Mouse (Mus musculus): ENCODE results near the gene Fam71a. TPM values are rescaled to one million over a fixed set of nuclear protein-coding genes. Genes with fewer than 3 reads are reported as not detected.
"Not testable (repeated sequence)": the region's sequence is repeated elsewhere in the genome, so short reads cannot be mapped to it uniquely, and the experiment has no call there.

Fam71a gene
- polyA plus RNA-seq, 1 experiment from 2014 or later: not detected

- no peak for ATAC-seq
- Histone ChIP-seq H3K27ac (ENCODE audit: low read length) (no peak overlapping the region), H3K36me3 (ENCODE audit: control insufficient read depth, insufficient read depth) (no peaks in the 10 kb centered on the region), H3K4me2 (ENCODE audit: low read length) (no peak overlapping the region), H3K4me3 (replicated peaks; ENCODE audit: low read length) (no peak overlapping the region), H3K9ac (replicated peaks; ENCODE audit: low read depth, low read length) (no peak overlapping the region), H3K27me3 (replicated peaks; ENCODE audit: control insufficient read depth, insufficient read depth, low read length) (no peaks in the 10 kb centered on the region), H3K9me3 (ENCODE audit: control insufficient read depth, low read length) (no peaks in the 10 kb centered on the region), H3K4me1 (replicated peaks; ENCODE audit: control insufficient read depth, insufficient read depth, low read length) (no peaks in the 10 kb centered on the region)
- 76% methylated on average over 2 of the region's 2 CpGs for WGBS
Measured at GRCm38 (mm10) chr1:191170444-191170843, 5.8 kb upstream of the Fam71a start.

GRCm38 (mm10) chr1:191166189-191166588 is 1.6 kb upstream of the Fam71a start:
- ATAC-seq: no peak
- Histone ChIP-seq H3K27me3 (replicated peaks; ENCODE audit: control insufficient read depth, insufficient read depth, low read length) (no peaks in the 10 kb centered on the region), H3K27ac (ENCODE audit: low read length) (no peak overlapping the region), H3K4me3 (replicated peaks; ENCODE audit: low read length) (no peak overlapping the region), H3K4me2 (ENCODE audit: low read length) (no peak overlapping the region), H3K9me3 (ENCODE audit: control insufficient read depth, low read length) (no peaks in the 10 kb centered on the region), H3K36me3 (ENCODE audit: control insufficient read depth, insufficient read depth) (no peaks in the 10 kb centered on the region), H3K9ac (replicated peaks; ENCODE audit: low read depth, low read length) (no peak overlapping the region), H3K4me1 (replicated peaks; ENCODE audit: control insufficient read depth, insufficient read depth, low read length) (no peaks in the 10 kb centered on the region)
- WGBS: 87% methylated on average over 4 of the region's 4 CpGs

- Histone ChIP-seq H3K9ac (replicated peaks; ENCODE audit: low read depth, low read length) (no peak overlapping the region), H3K36me3 (ENCODE audit: control insufficient read depth, insufficient read depth) (no peaks in the 10 kb centered on the region), H3K4me3 (replicated peaks; ENCODE audit: low read length) (no peak overlapping the region), H3K27ac (ENCODE audit: low read length) (no peak overlapping the region), H3K4me2 (ENCODE audit: low read length) (no peak overlapping the region), H3K4me1 (replicated peaks; ENCODE audit: control insufficient read depth, insufficient read depth, low read length) (no peaks in the 10 kb centered on the region), H3K9me3 (ENCODE audit: control insufficient read depth, low read length) (no peaks in the 10 kb centered on the region; the same call in 1 of the 2 replicates), H3K27me3 (replicated peaks; ENCODE audit: control insufficient read depth, insufficient read depth, low read length) (no peaks in the 10 kb centered on the region)
- ATAC-seq: no peak
- 72% methylated on average over 3 of the region's 3 CpGs for WGBS
Measured at GRCm38 (mm10) chr1:191154314-191154713, 10.3 kb downstream of the Fam71a start.

- no peaks in the 10 kb centered on the region for H3K4me1 ChIP-seq (replicated peaks; ENCODE audit: control insufficient read depth, insufficient read depth, low read length)
- no peak for ATAC-seq
- no peak overlapping the region for H3K27ac ChIP-seq (ENCODE audit: low read length)
- no peak overlapping the region for H3K9ac ChIP-seq (replicated peaks; ENCODE audit: low read depth, low read length)
- 10% methylated on average over 4 of the region's 4 CpGs for WGBS
- H3K36me3 ChIP-seq (ENCODE audit: control insufficient read depth, insufficient read depth): no peaks in the 10 kb centered on the region
- no peaks in the 10 kb centered on the region; the same call in 1 of the 2 replicates for H3K9me3 ChIP-seq (ENCODE audit: control insufficient read depth, low read length)
- no peaks in the 10 kb centered on the region for H3K27me3 ChIP-seq (replicated peaks; ENCODE audit: control insufficient read depth, insufficient read depth, low read length)
- H3K4me2 ChIP-seq (ENCODE audit: low read length): no peak overlapping the region
- no peak overlapping the region for H3K4me3 ChIP-seq (replicated peaks; ENCODE audit: low read length)
Measured at GRCm38 (mm10) chr1:191153052-191153451, 11.6 kb downstream of the Fam71a start.

- WGBS: 78% methylated on average over 8 of the region's 8 CpGs
Measured at GRCm38 (mm10) chr1:191150924-191151605, 13.6 kb downstream of the Fam71a start.

GRCm38 (mm10) chr1:191149489-191149888 is 15.1 kb downstream of the Fam71a start:
- not testable (repeated sequence) for H3K9me3 ChIP-seq (ENCODE audit: control insufficient read depth, low read length); H3K4me2 ChIP-seq (ENCODE audit: low read length); H3K4me1 ChIP-seq (replicated peaks; ENCODE audit: control insufficient read depth, insufficient read depth, low read length); H3K27ac ChIP-seq (ENCODE audit: low read length); H3K4me3 ChIP-seq (replicated peaks; ENCODE audit: low read length); H3K36me3 ChIP-seq (ENCODE audit: control insufficient read depth, insufficient read depth); H3K9ac ChIP-seq (replicated peaks; ENCODE audit: low read depth, low read length); H3K27me3 ChIP-seq (replicated peaks; ENCODE audit: control insufficient read depth, insufficient read depth, low read length); ATAC-seq
- whole genome bisulfite sequencing: 89% methylated on average over 5 of the region's 5 CpGs

More at GRCm38 (mm10) chr1:191150924-191151605, 13.6 kb downstream of the Fam71a start:
- Histone ChIP-seq H3K4me2 (ENCODE audit: low read length) (no peak overlapping the region), H3K4me1 (replicated peaks; ENCODE audit: control insufficient read depth, insufficient read depth, low read length) (no peaks in the 10 kb centered on the region), H3K27ac (ENCODE audit: low read length) (no peak overlapping the region), H3K27me3 (replicated peaks; ENCODE audit: control insufficient read depth, insufficient read depth, low read length) (no peaks in the 10 kb centered on the region), H3K36me3 (ENCODE audit: control insufficient read depth, insufficient read depth) (no peaks in the 10 kb centered on the region), H3K4me3 (replicated peaks; ENCODE audit: low read length) (no peak overlapping the region), H3K9ac (replicated peaks; ENCODE audit: low read depth, low read length) (no peak overlapping the region), H3K9me3 (ENCODE audit: control insufficient read depth, low read length) (no peaks in the 10 kb centered on the region)
- ATAC-seq: no peak

GRCm38 (mm10) chr1:191140983-191141382 is 23.6 kb downstream of the Fam71a start:
- no peaks in the 10 kb centered on the region for H3K4me1 ChIP-seq (replicated peaks; ENCODE audit: control insufficient read depth, insufficient read depth, low read length)
- H3K27ac ChIP-seq (ENCODE audit: low read length): no peak overlapping the region
- no peaks in the 10 kb centered on the region for H3K27me3 ChIP-seq (replicated peaks; ENCODE audit: control insufficient read depth, insufficient read depth, low read length)
- H3K4me2 ChIP-seq (ENCODE audit: low read length): no peak overlapping the region
- H3K4me3 ChIP-seq (replicated peaks; ENCODE audit: low read length): no peak overlapping the region
- 90% methylated on average over 8 of the region's 8 CpGs for WGBS
- H3K9ac ChIP-seq (replicated peaks; ENCODE audit: low read depth, low read length): no peak overlapping the region
- ATAC-seq: no peak
- H3K9me3 ChIP-seq (ENCODE audit: control insufficient read depth, low read length): no peaks in the 10 kb centered on the region
- H3K36me3 ChIP-seq (ENCODE audit: control insufficient read depth, insufficient read depth): no peaks in the 10 kb centered on the region

- WGBS: 60% methylated on average over 7 of the region's 7 CpGs
- Histone ChIP-seq H3K9ac (replicated peaks; ENCODE audit: low read depth, low read length) (no peak overlapping the region), H3K36me3 (ENCODE audit: control insufficient read depth, insufficient read depth) (no peaks in the 10 kb centered on the region), H3K27ac (ENCODE audit: low read length) (no peak overlapping the region), H3K9me3 (ENCODE audit: control insufficient read depth, low read length) (no peaks in the 10 kb centered on the region), H3K27me3 (replicated peaks; ENCODE audit: control insufficient read depth, insufficient read depth, low read length) (no peaks in the 10 kb centered on the region), H3K4me3 (replicated peaks; ENCODE audit: low read length) (no peak overlapping the region), H3K4me1 (replicated peaks; ENCODE audit: control insufficient read depth, insufficient read depth, low read length) (no peaks in the 10 kb centered on the region), H3K4me2 (ENCODE audit: low read length) (no peak overlapping the region)
- no peak for ATAC-seq
Measured at GRCm38 (mm10) chr1:191138874-191139495, 25.6 kb downstream of the Fam71a start.

GRCm38 (mm10) chr1:191138436-191138835 is 26.2 kb downstream of the Fam71a start:
- 86% methylated on average over 4 of the region's 4 CpGs for WGBS

More at GRCm38 (mm10) chr1:191138436-191138835, 26.2 kb downstream of the Fam71a start:
- no peaks in the 10 kb centered on the region for H3K27me3 ChIP-seq (replicated peaks; ENCODE audit: control insufficient read depth, insufficient read depth, low read length)
- no peaks in the 10 kb centered on the region for H3K9me3 ChIP-seq (ENCODE audit: control insufficient read depth, low read length)
- no peak for ATAC-seq
- H3K27ac ChIP-seq (ENCODE audit: low read length): no peak overlapping the region
- no peaks in the 10 kb centered on the region for H3K4me1 ChIP-seq (replicated peaks; ENCODE audit: control insufficient read depth, insufficient read depth, low read length)
- H3K36me3 ChIP-seq (ENCODE audit: control insufficient read depth, insufficient read depth): no peaks in the 10 kb centered on the region
- no peak overlapping the region for H3K4me3 ChIP-seq (replicated peaks; ENCODE audit: low read length)
- no peak overlapping the region for H3K4me2 ChIP-seq (ENCODE audit: low read length)
- H3K9ac ChIP-seq (replicated peaks; ENCODE audit: low read depth, low read length): no peak overlapping the region

Data from forebrain, embryonic 16.5 days (tissue).